Comparison of ENCODE assay signal across 8 mouse cellular contexts in the genomic region with DNA sequence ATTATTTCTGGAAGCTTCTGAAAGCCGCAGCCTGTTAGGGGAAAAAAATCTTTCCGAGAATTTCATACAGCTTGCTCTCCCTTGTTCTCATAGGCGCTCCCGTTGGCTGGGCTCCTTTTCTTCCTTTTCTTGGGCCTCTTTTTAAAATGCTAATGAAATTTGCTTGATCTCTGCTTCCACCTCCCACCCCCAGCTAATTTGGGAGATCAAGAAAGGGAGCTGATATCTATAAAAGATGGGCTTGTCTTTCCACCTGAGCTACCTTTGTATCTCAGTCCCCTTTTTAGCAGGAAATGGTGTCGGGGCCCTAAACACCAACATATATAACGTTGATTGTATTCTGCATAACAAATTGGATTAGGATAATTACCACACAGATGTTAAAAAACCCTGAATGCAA.
DNase-seq lines count a peak whose midpoint lies in the region; ATAC-seq lines count a peak whose summit lies in the region.

No protein-coding gene starts in this region.

- H3K27ac ChIP-seq in heart, embryonic 12.5 days (ENCODE audit: poor library complexity, severe bottlenecking), result no peak overlapping the region
- no peak overlapping the region for H3K27ac ChIP-seq in brown adipose tissue, adult 24 weeks (replicated peaks; ENCODE audit: low read depth, low read length)
- peak overlapping the region; percentile 66 for H3K27ac ChIP-seq in hindbrain, embryonic 12.5 days
- peak overlapping the region; percentile 60 for H3K27ac ChIP-seq in midbrain, embryonic 12.5 days (replicated peaks)

- no peaks in the 10 kb centered on the region for H3K9me3 ChIP-seq in heart, embryonic 12.5 days (replicated peaks)
- H3K9me3 ChIP-seq in hindbrain, embryonic 12.5 days (replicated peaks), result no peaks in the 10 kb centered on the region
- no peaks in the 10 kb centered on the region for H3K9me3 ChIP-seq in midbrain, embryonic 12.5 days

- H3K4me3 ChIP-seq in heart, embryonic 12.5 days, result peak overlapping the region; percentile 37
- H3K4me3 ChIP-seq in brown adipose tissue, adult 24 weeks (ENCODE audit: insufficient read depth, low read depth, low read length), result peak overlapping the region; percentile 41; the same call in 1 of the 2 replicates
- H3K4me3 ChIP-seq in hindbrain, embryonic 12.5 days, result 0 out of 2 replicates have a peak overlapping the region, but pooled peaks have one; percentile 10
- 0 out of 2 replicates have a peak overlapping the region, but pooled peaks have one; percentile 3 for H3K4me3 ChIP-seq in midbrain, embryonic 12.5 days

- no peak overlapping the region for H3K9ac ChIP-seq in heart, embryonic 12.5 days
- no peak overlapping the region for H3K9ac ChIP-seq in hindbrain, embryonic 12.5 days
- H3K9ac ChIP-seq in midbrain, embryonic 12.5 days (replicated peaks), result no peak overlapping the region

- H3K36me3 ChIP-seq in heart, embryonic 12.5 days, result no peaks in the 10 kb centered on the region
- no peaks in the 10 kb centered on the region for H3K36me3 ChIP-seq in hindbrain, embryonic 12.5 days
- no peaks in the 10 kb centered on the region for H3K36me3 ChIP-seq in midbrain, embryonic 12.5 days

- peak overlapping the region; percentile 60 for H3K4me2 ChIP-seq in heart, embryonic 12.5 days
- H3K4me2 ChIP-seq in hindbrain, embryonic 12.5 days (replicated peaks), result peak overlapping the region; percentile 44
- H3K4me2 ChIP-seq in midbrain, embryonic 12.5 days (replicated peaks), result peak overlapping the region; percentile 45

- DNase-seq in heart, adult 11 months, result no peak
- no peak for DNase-seq in thymus, postnatal 10 days (ENCODE audit: low spot score in 2 of 2)
- DNase-seq in kidney, postnatal 14 days, result no peak

- H3K4me1 ChIP-seq in heart, embryonic 12.5 days (replicated peaks), result no peaks in the 10 kb centered on the region
- H3K4me1 ChIP-seq in brown adipose tissue, adult 24 weeks (ENCODE audit: control insufficient read depth, insufficient read depth, insufficient read length, low read length), result no peaks in the 10 kb centered on the region
- no peaks in the 10 kb centered on the region for H3K4me1 ChIP-seq in hindbrain, embryonic 12.5 days
- 0 out of 2 replicates have a peak, but pooled peaks cover 2% of the 10 kb centered on the region for H3K4me1 ChIP-seq in midbrain, embryonic 12.5 days

- no peak for ATAC-seq in heart, embryonic 12.5 days (ENCODE audit: insufficient number of reproducible peaks, low FRiP score)
- peak; percentile 23 for ATAC-seq in hindbrain, embryonic 12.5 days (ENCODE audit: low FRiP score)
- ATAC-seq in midbrain, embryonic 12.5 days (ENCODE audit: low FRiP score, low read depth), result no peak; the same call in 1 of the 2 replicates
- no peak for ATAC-seq in granulocyte monocyte progenitor cell, adult 5-6 weeks (replicated peaks; ENCODE audit: poor library complexity, severe bottlenecking)

- no peaks in the 10 kb centered on the region for H3K27me3 ChIP-seq in heart, embryonic 12.5 days (replicated peaks)
- H3K27me3 ChIP-seq in hindbrain, embryonic 12.5 days, result no peaks in the 10 kb centered on the region
- no peaks in the 10 kb centered on the region for H3K27me3 ChIP-seq in midbrain, embryonic 12.5 days

- 35% methylated on average over 6 of the region's 6 CpGs for WGBS in heart, embryonic 12.5 days
- 31% methylated on average over 6 of the region's 6 CpGs for WGBS in hindbrain, embryonic 12.5 days
- 18% methylated on average over 6 of the region's 6 CpGs for WGBS in midbrain, embryonic 12.5 days

Comparison
In these comparisons a context has a peak if more than half of its experiments do, and no peak if none do; other contexts are left out.
1. H3K27ac ChIP-seq: peak in hindbrain, embryonic 12.5 days (single experiment) and midbrain, embryonic 12.5 days (single experiment); none in heart, embryonic 12.5 days (single experiment) and brown adipose tissue, adult 24 weeks (single experiment).
2. Peak in every context shown above with its lines, with median percentiles within 50 percentile points of each other: H3K4me2 ChIP-seq and H3K4me3 ChIP-seq.